Mouse (Mus musculus) layer of hippocampus, postnatal 36 days (tissue): ENCODE measurements around the gene Fam240b. TPM values are rescaled to one million over a fixed set of nuclear protein-coding genes. Genes with fewer than 3 reads are reported as not detected.
A peak's percentile ranks its signal among the peaks of the same experiment; 100 is the strongest.
"Not testable (repeated sequence)": the region's sequence is repeated elsewhere in the genome, so short reads cannot be mapped to it uniquely, and the experiment has no call there.

Source experiments
- DNase-seq, 2 experiments: peaks; one replicate each; pipeline ENCODE4 v3.0.0; 2022
- total RNA-seq, 2 experiments: library from RNA; stranded (reverse); gene quantifications; 2 replicates each; pipeline ENCODE4 v1.2.3; 2021

The Fam240b gene
- not detected for total RNA-seq

DNA sequence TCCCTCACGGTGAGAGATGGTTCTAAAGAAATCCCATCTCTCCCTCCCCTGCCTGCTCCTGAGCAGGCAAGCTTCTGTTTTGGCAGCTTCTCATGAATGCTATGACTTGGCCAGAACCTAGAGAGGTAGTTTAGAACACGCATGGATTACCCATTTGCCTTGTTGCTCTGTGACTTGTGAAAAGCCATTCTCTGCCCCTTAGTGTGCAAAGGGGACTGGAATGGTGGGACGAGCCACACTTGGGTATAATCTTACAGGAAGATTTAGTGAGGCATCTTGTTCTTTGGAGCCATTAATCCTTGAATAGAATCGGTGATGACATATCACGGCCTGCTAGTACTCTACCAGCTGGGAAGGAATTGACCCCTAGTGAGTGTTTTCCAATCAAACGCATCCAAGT lies at the start of gene Fam240b:
Gene Fam240b, minus strand, starts transcription at position 101 of the 400 bp plus-strand sequence.
- no peak for DNase-seq

DNA sequence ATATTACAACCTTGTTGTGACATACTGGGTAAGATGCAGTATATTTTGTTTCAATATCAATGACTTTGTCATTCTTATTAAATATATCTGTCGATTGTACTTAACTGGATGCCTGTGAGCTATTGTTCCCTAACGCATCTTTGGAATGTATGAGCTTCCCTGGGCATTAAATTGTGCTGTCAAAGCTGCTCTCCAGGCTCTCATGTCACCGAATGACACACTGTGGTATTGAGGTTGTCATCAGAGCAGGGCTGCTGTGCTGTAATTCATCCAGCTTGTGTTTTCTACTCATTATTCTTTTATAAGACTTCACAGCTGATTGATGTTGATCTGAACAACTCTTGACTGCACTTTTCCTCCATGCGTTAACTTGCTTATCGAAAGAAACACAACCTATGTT lies 32.5 kb upstream of the Fam240b start:
- DNase-seq: no peak

DNA sequence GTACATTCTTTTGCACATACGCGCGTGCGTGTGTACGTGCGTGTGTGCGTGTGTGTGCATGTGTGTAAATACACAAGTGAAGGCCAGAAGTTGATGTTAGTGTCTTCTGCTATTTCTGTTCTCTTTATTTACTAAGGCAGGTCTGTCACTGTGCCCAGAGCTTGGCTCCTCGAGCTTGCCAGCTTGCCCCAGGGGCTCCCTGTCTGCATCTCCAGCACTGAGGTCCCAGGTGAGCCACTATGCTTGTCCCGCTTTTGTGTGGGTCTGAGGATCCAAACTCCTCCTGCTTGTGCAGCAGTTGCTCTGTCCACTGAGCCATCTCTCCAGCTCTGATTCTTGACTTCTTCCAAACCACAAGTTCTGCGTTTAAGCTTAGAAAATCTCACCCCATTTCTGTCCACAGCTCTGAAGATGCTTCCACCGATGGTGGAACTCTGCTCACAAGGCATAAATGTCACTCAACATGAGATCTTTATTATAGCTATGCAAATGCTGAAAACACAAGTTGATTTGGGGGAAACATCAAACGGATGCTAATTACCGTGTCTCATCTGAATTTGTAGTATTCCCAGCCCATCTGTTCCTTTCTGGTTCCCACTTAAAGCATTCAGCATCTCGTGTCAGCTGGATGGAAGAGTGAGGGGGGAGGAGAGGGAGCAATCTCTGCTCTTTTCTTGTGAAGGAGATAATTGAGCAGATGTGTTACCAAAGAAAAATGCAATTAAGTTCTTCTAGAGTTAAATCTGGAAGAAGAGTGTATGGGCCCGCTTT lies 29.1 kb upstream of the Fam240b start:
- peak in 1 of 2 experiments; percentile 2 for DNase-seq

DNA sequence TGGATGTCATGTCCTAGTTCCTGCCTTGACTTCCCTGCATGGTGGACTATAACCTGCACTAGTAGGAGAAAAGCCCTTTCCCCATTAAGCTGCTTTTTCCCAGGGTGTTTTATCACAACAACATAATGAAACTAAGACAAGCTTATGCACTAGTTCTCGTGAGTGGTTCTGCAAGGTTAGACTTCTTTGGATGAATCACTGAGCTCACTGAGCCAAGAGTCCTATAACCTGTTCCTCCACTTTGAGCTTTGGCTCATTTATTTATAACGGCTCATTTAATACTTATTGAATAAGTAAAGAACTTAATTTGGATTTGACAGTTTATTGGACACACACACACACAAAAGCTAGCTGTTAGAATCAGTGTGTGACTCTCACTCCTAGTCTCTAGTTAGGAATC lies 16.7 kb upstream of the Fam240b start:
- no peak for DNase-seq

DNA sequence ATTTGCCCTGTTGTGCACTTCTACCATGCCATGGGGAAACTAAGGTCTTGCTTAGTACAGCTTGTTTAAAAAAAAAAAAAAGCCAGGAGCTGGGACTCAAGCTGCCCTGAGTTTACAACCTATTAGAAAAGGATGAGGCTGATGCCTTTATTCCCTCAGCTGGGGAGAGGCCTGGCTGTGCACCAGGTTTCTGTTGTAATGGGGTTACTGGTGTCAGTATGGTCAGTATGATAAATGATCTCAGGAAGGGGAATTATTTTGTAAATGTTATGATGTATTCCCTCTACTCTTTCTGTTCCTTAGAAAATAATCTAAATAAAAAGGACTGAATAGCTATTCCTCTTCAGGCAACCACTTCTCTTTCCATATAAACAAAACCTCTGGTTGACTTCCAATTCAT lies 14.0 kb upstream of the Fam240b start:
- DNase-seq: no peak

DNA sequence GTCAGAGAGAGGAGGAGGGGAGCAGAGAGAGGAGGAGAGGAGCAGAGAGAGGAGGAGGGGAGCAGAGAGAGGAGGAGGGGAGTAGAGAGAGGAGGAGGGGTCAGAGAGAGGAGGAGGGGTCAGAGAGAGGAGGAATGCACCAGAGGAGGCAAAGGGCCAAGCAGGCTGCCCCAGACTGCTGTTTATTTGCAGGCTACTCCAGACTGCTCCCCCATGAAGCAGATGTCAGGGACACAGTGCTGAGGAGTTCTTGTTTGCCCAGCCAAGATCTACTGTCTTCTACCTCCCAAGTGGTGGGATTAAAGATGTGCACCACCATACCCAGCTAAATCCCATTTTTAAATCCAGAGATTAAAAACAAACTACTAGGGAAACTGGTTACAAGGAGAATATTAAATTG lies 9.8 kb upstream of the Fam240b start:
- no peak for DNase-seq

DNA sequence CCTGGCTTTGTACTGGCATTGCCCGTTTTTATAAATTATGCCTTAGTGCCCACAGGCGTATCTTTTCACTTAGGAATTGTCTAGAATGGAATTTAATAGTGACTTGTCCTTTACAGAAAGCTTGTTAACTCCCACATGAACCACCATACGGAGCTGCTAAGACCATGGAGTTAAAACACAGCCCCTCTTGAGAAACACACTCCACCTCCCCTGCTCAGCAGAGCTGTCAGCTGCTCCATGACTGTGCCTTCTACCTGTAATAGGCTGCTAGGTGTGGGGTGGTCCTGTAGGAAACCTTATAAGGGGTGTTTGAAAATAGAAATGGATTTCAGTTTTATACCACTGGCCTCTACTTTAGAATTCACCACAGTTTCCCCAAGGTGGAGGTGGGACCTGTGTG lies 5.2 kb upstream of the Fam240b start:
- DNase-seq: no peak

DNA sequence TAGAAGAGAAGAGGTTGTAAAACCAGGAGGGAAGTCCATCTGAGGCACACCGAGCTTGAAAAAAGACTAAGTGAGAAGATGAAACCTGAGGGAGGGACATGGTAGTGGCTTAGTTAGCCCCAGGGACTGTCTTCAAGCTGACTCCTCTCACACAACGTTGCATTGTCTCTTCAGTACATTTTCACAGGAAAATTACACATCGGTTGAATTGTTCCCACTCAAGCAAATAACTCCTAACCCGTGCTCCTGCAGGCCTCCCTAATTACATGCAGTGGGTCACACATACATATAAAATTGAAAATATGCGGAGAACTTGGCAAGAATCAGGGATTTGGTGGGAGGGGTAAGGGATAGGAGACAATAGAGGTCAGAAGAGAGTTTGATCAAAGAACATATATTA lies 4.0 kb downstream of the Fam240b start:
- DNase-seq: no peak

DNA sequence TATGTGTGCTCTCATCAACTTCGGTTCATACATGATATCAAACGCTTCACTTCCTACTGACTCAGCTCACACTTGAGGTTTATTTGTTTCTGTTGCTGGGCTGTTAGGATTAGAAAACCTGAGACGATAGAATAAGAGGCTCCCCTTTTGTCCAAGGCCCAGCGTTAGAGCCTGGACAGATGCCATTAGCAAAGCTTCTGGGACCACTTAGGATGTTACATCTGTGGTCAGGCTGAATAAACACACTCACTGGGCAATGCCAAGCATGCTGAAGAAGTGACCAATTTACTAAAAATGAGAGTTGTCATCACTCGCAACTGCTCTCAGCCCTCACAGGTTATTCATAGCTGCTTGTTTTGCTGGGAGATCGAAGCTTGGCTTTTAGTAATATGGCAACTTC lies 7.7 kb downstream of the Fam240b start:
- DNase-seq: no peak

DNA sequence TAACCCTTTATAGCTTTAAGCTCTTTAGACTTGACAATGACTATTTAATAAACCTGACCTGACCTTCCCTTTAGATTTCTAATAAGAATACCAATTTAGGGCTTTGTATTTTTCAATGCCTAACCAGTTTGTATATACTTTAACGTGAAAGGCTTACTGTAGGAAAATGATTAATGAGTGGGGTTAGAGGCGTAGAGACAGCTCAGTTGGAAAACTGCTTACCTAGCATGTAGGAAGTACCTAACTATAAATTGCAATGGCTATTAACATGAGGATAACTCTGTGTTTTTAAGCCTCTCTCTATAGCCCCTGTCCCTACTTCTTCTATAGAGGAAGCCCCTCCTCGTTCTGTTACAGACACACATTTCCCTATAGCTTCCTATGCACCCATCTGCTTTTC lies 17.6 kb downstream of the Fam240b start:
- DNase-seq: no peak

DNA sequence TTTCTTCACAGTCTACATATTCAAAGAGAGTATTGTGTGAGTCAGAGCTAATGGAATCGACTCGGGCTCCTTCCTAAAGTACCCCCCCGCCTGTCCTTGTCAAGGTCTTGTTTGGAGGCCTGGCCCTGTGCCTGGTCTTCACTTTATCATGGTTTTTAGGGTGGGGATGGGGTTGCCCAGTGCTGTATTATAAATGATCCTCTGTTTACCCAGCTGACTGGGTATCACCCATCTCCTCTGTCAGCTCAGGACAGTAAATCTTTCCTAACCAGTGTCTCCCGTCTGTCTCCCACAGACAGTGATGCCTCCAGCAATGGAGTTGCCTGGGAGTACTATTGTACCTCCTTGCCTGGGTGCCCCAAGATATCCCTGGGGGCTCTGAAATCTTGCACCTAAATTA lies 19.6 kb downstream of the Fam240b start:
- no peak for DNase-seq

DNA sequence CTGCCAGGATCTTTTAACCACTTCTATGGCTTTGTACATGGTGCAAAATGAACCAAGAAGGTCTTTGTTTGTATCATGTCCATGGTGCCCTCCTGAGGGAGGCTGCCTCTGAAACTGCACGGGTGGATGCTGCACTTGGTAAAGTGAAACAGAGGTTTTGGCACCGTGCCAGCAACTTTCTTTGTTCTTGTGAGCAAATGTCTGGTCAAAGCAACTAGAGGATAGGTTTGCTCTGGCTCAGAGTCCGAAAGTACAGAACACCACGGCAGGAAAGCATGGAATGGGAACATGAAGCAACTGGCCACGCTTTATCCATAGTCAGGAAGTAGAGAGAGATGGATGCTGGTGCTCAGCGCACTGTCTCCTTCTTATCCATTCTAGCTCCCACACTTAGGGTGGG lies 29.7 kb downstream of the Fam240b start:
- no peak for DNase-seq

DNA sequence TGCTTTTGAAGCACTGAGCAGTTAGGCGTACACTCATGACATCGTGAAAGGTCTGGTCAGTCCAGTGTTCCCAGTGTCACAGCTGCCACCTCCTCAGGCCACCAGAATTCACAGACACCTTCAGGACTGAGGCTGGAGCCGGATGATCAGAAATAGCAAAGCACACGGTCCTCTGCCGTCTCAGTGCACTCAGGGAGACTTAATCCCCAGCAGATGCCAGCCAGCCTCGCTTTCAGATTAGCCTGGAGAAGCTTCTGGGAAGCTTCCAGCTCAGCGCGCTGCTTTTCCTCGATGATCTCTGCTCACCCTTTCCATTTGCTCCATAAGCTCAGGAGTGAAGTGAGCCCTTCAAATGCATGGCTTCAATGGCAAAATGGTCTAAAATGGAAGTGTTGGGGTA lies 32.4 kb downstream of the Fam240b start:
- DNase-seq: no peak

DNA sequence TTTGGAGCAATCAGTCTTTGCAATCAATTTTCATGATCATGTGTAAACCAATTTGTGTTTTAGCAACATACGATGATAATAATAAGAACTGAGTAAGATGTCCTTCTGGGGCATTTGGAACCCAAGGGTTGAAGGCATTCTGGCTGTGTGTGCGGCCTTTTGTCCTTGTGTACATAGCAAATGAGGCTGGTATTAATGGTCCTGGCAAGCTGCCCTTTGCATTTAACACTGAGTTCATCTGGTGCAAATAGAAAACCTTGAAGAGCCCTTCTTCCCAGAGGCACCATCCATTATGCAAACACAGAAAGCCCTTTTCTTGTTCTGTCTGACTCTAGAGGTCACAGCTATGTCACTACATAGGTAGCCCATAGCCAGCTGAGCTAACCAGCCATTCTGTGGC lies 35.0 kb downstream of the Fam240b start:
- DNase-seq: no peak

DNA sequence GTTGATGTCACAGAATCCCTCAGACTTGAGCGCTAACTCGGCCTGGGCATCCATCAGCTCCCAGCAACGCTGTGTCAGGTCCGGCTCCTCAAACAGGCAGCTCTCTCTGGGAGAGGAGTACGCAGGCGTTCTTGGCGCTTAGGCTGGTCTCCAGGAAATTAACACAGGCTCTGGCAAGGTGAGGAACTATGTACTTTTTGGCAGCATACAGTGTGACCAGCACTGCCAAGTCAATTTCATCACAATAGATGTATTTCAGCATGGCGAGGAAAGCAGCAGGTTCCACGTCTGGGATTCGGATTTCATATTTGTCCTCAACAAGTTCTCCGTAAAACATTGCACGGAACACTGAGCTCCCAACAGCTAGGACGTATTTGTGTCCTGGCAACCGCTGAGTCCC lies 39.4 kb downstream of the Fam240b start:
- no peak for DNase-seq

DNA sequence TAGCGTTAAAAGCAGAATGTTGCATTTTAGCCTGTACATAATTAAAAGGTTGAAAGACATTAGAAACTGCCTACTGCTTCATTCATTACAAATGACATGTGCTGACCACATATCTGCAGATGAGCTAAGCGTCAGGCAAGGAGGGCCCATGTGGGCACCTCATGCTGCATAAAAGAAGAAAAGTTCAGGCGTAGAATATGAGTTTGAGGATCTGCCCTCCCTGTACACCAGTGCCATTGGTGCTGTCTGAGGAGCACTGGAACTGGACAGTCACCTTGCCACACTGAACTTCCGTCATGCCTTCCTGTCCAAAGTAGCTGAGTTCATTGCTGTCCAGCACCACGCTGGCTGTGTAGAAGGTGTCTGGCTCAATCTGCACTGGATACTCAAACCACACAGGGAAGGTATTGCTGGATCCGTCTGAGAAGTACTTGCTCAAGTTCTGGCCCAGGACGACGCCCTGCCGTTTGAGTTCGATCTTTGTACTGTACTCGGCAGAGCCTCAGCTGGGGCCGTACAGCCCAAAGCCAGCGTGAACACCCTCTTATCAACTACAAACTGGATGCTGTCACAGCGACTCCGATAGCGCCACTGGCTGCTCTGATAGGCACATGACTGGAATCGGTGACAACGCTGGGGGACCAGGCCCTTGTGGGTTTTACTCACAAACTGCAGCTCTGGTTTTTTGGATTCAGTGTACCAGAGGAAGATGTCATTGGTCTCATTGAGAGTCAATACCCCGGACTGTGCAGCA lies 40.2 kb downstream of the Fam240b start:
- DNase-seq: not testable (repeated sequence)

DNA sequence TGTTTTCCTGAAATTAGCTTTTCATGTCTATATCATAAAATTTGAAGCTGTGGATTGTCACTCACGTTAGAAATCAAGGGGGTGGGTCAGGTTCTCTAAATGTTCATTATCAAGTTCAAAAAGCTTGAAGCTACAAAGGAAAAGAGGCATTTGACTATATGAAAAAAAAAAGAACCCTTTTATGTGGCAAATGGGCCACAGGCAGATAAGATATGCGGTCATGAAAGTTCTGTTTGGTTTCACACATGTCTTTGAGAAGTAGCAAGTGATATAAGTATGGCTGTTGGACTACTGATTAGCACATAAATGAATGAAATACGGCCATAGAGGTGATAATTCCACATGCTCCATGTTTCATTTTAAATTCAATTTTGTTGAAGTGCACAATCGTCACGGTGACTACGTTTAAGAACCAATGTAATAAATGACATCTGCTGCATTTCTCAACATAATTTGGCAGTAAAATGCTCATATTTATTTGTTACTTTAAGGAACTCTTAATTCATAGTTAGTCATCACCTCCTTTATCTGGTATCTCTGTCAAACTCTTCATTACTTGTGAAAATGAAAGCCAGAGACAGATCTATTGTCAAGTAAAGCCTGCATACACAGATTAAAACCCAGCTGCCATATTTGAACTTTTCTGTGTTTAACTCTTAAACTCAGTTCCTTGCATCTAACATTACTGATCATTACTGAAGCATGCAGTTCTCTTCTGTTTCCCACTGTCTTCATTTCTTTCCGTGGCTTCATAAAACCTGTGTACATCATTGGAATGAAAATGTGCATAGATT lies 47.4 kb downstream of the Fam240b start:
- no peak for DNase-seq

DNA sequence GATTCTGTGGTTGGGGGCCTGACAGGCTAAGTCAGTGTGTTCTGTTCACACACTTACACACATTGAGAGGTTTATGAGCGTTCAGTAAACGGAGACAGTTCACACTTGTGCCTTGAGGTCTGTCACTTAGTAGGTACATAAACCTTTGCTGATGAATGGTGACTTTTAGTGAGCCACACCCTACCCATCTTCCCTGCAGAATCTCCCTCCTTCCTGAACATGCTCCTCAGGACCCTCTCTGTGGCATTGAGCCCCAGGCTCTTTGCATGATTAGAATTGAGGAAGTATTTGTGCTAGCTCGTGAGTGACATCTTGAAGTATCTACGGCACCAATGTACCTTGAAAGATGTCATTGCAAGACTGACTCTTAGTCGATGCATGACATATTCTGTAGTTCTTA lies 48.9 kb downstream of the Fam240b start:
- DNase-seq: no peak

DNA sequence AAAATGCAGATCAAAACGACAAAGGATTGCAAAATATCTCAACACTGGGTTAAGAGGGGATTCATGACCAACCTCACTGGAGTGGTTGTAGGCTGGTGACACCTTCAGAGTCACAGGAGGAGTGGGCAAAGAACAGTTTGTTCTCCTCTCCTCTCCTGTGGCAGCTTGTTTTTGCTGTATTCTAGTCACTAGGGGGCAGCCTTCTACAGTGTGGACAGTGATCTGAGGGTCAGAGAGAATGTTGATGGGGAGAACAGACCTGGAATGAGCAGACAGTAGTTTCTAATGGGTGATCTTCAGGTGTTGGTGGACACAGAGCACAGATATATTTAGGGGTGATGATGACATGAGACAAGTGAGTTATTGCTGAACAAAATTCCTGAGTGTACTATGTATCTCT lies 49.6 kb downstream of the Fam240b start:
- DNase-seq: no peak

DNA sequence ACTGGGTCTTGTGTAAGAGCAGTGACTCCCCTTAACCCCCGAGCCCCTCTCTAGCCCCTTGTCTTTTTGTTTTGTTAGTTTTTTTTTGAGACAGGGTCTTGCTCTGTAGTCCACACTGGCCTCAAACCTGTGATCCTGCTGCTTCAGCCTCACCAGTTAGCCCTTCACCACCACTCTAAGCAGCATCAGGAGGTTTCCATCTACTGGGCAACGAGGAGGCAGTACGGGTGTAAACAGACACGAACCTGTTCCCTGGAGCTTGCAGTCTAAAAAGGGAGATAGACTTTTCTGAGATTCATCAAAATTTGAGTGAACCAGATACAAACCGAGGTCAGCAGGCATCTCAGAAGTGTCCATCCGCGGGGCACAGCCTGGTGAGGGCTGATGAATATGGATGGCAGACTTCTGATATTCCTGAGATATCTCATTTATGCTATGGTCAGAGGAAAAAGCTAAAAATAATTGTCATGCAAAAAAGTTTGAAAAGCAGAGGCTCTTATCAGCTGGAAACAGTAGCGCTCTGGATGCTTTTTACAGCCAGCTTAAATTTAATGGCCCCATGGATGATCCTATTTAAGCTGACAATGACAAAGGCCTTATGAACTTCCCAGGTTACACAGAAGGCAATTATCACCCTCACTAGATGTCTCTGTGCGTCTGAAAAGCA lies 52.2 kb downstream of the Fam240b start:
- no peak for DNase-seq

DNA sequence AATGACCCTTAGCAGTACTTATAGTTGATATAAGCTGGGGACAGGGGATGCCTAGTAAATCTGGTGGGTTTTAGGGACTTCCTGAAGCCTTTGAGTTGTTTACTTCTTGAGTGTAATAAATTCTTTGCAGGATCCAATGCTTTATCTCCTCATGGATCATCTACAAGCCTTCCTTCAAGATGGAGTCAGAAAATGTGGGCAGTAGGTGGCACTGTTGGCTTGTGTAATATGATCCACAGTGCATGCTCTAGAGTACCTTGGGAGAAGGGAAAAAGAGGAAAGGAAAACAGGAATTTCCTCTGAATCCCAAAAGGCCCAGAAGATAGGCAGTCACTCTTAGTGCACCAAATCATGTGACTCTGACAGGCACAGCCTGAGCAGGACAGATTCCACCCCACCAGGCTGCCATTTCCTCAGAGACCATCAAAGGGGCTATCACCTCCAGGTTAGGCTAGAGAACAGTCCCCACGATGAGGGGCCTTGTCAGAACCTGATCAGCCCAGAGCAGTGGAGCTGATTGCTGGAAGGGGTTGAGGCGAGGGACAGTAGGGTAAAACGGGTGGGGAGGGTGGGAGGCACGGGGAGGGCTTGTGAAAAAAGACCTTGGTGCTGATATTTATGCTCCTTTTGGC lies 54.2 kb downstream of the Fam240b start:
- DNase-seq: peak; percentile 36 to 49

DNA sequence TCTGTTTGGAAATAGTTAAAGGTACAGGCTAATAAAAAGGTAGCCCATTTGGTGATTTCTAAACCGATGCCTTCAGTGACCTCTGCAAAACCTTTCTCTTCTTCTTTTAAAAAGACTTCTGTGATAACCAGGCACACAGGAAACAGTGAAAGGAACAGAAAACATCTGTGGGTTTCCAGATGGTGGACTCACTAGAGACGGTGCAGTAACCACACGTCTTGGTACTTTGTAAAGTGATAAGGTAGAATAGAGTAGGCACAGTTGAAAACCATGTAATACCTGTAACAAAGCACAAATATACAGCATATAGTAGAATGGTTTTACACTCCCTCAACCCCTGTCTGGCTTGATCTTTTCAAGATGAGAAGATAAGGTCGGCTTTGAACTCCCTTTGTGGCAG lies 57.0 kb downstream of the Fam240b start:
- DNase-seq: no peak
